Mouse (Mus musculus) midbrain, embryonic 12.5 days (tissue): ENCODE data around the gene Rasgef1b. TPM values are rescaled to one million over a fixed set of nuclear protein-coding genes. Genes with fewer than 3 reads are reported as not detected.

Experiments
- ATAC-seq: fragments of 200-750 bp; cut with Nextera tagmentation; 2 replicates; pipeline ENCODE4 v1.8.0; 2017; ENCODE audit warnings: low read depth, moderate TSS enrichment, moderate library complexity; ENCODE audit not compliant: low FRiP score
- H3K27ac ChIP-seq: fragments of 300-500 bp; sonication (generic); replicated peaks from 2 replicates; pipeline ENCODE4 v1.5.1; 2016; ENCODE audit warnings: mild to moderate bottlenecking
- H3K27me3 ChIP-seq: fragments of 300-500 bp; sonication (generic); 2 replicates; pipeline ENCODE4 v1.6.1; 2016; ENCODE audit warnings: mild to moderate bottlenecking
- H3K36me3 ChIP-seq: fragments of 300-500 bp; sonication (generic); 2 replicates; pipeline ENCODE4 v1.6.1; 2016
- H3K4me1 ChIP-seq: fragments of 300-500 bp; sonication (generic); 2 replicates; pipeline ENCODE4 v1.6.1; 2016
- H3K4me2 ChIP-seq: fragments of 300-500 bp; sonication (generic); replicated peaks from 2 replicates; pipeline ENCODE4 v1.6.1; 2016; ENCODE audit warnings: mild to moderate bottlenecking, moderate library complexity
- H3K4me3 ChIP-seq: fragments of 300-500 bp; sonication (generic); 2 replicates; pipeline ENCODE4 v1.5.1; 2016; ENCODE audit warnings: mild to moderate bottlenecking
- H3K9ac ChIP-seq: fragments of 300-500 bp; sonication (generic); replicated peaks from 2 replicates; pipeline ENCODE4 v1.6.1; 2016; ENCODE audit warnings: mild to moderate bottlenecking, moderate library complexity
- H3K9me3 ChIP-seq: fragments of 300-500 bp; sonication (generic); 2 replicates; pipeline ENCODE4 v1.6.1; 2016; ENCODE audit warnings: mild to moderate bottlenecking
- WGBS: fragments of 180-500 bp; shearing (Covaris S2); methylation state at CpG from one replicate; pipeline ENCODE4 v1.1.7; 2016; 5-methylcytosine and 5-hydroxymethylcytosine counted together
- polyA plus RNA-seq: library from polyadenylated mRNA; unstranded; fragments of >200 nt; fragmentation: Nextera tagmentation; extraction: Ambion mirVana; gene quantifications from 2 replicates; pipeline ENCODE4 v1.2.1, GENCODE M21; 2016

The Rasgef1b gene
- polyA plus RNA-seq, 1 experiment from 2014 or later = 41.9 TPM

DNA sequence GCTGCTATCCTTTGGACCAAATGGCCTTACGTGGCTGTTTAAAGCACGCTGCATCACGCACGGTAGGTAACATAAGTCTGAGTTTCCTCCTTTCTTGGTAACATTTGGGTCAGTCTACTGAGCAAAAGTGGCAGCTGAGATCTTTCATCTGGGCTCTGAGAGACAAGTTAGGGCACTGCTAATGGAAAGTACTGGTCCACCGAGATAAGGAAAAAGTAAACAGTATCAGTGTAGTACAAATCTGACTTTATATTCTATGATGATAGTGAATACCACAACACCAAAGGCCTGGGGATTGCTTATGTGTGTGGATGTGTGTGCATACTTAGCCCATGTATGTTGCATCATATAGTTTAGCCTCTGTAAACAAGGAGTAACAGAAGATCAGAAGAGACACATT, 358.2 kb downstream of the Rasgef1b start:
- Histone ChIP-seq H3K27me3 (peaks cover 12% of the 10 kb centered on the region; the same call in 1 of the 2 replicates), H3K4me1 (no peaks in the 10 kb centered on the region), H3K4me2 (no peak overlapping the region), H3K9ac (no peak overlapping the region), H3K36me3 (no peaks in the 10 kb centered on the region), H3K4me3 (no peak overlapping the region), H3K27ac (no peak overlapping the region), H3K9me3 (no peaks in the 10 kb centered on the region)
- 88% methylated on average over 5 of the region's 5 CpGs for WGBS
- no peak for ATAC-seq

DNA sequence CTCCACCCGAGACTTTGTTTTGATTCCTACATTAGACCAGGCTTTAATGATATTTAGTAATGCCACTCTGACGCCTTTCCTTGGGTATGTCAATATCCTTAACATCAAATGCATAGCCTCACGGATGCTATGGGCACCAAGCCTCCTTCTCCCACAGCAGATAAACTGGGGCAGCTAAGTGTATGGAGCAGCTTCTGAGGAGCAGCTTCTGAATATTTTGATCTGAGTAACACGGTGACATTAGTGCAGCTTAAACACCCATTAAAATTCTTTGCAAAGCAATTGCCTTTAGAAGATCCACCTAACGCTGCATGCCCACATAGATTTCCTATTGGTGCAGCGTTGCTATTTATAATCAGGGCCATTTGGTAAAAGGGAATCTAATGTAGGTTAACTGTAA, 359.6 kb downstream of the Rasgef1b start:
- peaks cover 13% of the 10 kb centered on the region for H3K27me3 ChIP-seq
- ATAC-seq = no peak
- H3K4me3 ChIP-seq = no peak overlapping the region
- H3K9me3 ChIP-seq = no peaks in the 10 kb centered on the region
- no peak overlapping the region for H3K9ac ChIP-seq
- H3K4me2 ChIP-seq = no peak overlapping the region
- WGBS = 90% methylated on average over 6 of the region's 6 CpGs
- H3K27ac ChIP-seq = no peak overlapping the region
- H3K4me1 ChIP-seq = no peaks in the 10 kb centered on the region
- no peaks in the 10 kb centered on the region for H3K36me3 ChIP-seq

GRCm38 (mm10) chr5:99368615-99369014, 360.2 kb downstream of the Rasgef1b start:
- Histone ChIP-seq H3K4me2 (no peak overlapping the region), H3K36me3 (no peaks in the 10 kb centered on the region), H3K9me3 (no peaks in the 10 kb centered on the region), H3K27ac (no peak overlapping the region), H3K27me3 (peaks cover 13% of the 10 kb centered on the region), H3K4me3 (no peak overlapping the region), H3K9ac (no peak overlapping the region), H3K4me1 (no peaks in the 10 kb centered on the region)
- WGBS = 97% methylated on average over 1 of the region's 1 CpGs
- ATAC-seq = no peak

- Histone ChIP-seq H3K9me3 (no peaks in the 10 kb centered on the region), H3K4me1 (no peaks in the 10 kb centered on the region), H3K27me3 (peaks cover 8% of the 10 kb centered on the region), H3K36me3 (no peaks in the 10 kb centered on the region), H3K4me3 (no peak overlapping the region), H3K27ac (no peak overlapping the region), H3K9ac (no peak overlapping the region), H3K4me2 (no peak overlapping the region)
- no peak for ATAC-seq
- 77% methylated on average over 3 of the region's 3 CpGs for WGBS
Observed at GRCm38 (mm10) chr5:99360531-99360930, 368.3 kb downstream of the Rasgef1b start.

- Histone ChIP-seq H3K4me3 (no peak overlapping the region), H3K36me3 (no peaks in the 10 kb centered on the region), H3K4me1 (no peaks in the 10 kb centered on the region), H3K9me3 (no peaks in the 10 kb centered on the region), H3K4me2 (no peak overlapping the region), H3K27ac (no peak overlapping the region), H3K27me3 (peaks cover 7% of the 10 kb centered on the region), H3K9ac (no peak overlapping the region)
- WGBS = 94% methylated on average over 5 of the region's 5 CpGs
- no peak for ATAC-seq
Observed at GRCm38 (mm10) chr5:99359251-99359650, 369.6 kb downstream of the Rasgef1b start.

GRCm38 (mm10) chr5:99354640-99355132, 374.2 kb downstream of the Rasgef1b start:
- no peak overlapping the region for H3K9ac ChIP-seq
- WGBS = 71% methylated on average over 5 of the region's 5 CpGs

DNA sequence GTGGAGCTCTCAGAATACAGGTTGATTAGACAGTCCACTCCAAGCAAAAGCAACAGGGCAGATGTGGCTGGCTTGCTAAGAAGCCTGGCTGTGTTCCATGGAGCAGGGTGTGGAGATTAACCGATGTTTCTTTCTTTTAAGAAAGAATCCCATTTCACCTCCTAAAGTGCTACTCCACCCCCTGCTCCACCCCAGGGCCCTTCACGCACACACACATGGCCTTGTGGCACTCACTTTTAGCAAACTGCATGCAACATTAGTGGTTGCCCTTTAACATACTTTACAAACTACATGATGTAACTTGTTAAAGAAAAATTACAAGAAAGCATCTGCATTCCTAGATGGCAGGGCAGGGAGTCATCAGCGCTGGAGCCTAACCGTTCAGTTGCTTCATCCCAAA, 378.8 kb downstream of the Rasgef1b start:
- WGBS = 41% methylated on average over 4 of the region's 4 CpGs
- no peak for ATAC-seq

More at GRCm38 (mm10) chr5:99354640-99355132, 374.2 kb downstream of the Rasgef1b start:
- Histone ChIP-seq H3K4me2 (no peak overlapping the region), H3K4me3 (no peak overlapping the region), H3K9me3 (no peaks in the 10 kb centered on the region), H3K36me3 (no peaks in the 10 kb centered on the region), H3K27ac (no peak overlapping the region), H3K27me3 (no peaks in the 10 kb centered on the region), H3K4me1 (no peaks in the 10 kb centered on the region)
- no peak for ATAC-seq

DNA sequence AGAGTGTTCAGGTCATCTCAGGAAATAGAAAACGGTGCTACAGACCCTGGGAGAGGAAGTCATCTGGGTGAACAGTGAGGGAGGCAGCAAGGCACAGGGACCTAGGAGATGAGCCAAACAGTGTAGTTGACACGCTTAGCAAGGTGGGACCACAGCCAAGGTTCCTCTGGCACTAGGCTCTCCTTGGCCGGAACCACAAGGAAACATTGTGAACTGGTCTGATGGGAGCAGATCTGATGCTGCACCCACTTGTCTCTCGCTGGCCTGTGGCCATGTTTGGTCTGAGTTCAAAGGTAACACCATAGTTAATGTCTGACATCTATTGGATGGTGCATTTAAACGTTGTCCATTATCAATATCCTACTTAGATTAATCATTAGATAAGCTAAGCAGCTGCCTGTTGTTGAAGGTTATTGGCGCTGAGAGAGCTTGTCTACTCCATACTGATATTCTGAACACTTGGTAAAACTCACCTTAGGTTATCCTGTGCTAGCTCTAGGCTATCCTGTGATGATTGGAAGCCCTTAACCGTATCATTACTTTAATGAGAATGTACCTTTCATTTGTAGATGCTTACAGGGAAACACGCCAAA, 380.5 kb downstream of the Rasgef1b start:
- Histone ChIP-seq H3K4me2 (no peak overlapping the region), H3K4me1 (no peaks in the 10 kb centered on the region), H3K9ac (no peak overlapping the region), H3K9me3 (no peaks in the 10 kb centered on the region), H3K27ac (no peak overlapping the region), H3K27me3 (no peaks in the 10 kb centered on the region), H3K36me3 (no peaks in the 10 kb centered on the region), H3K4me3 (no peak overlapping the region)
- ATAC-seq = no peak
- WGBS = 91% methylated on average over 8 of the region's 8 CpGs

More for the DNA sequence above, 378.8 kb downstream of the Rasgef1b start:
- Histone ChIP-seq H3K4me2 (no peak overlapping the region), H3K4me1 (no peaks in the 10 kb centered on the region), H3K27ac (no peak overlapping the region), H3K4me3 (no peak overlapping the region), H3K27me3 (no peaks in the 10 kb centered on the region), H3K36me3 (no peaks in the 10 kb centered on the region), H3K9ac (no peak overlapping the region), H3K9me3 (no peaks in the 10 kb centered on the region)

- Histone ChIP-seq H3K4me1 (no peaks in the 10 kb centered on the region), H3K27ac (no peak overlapping the region), H3K9me3 (no peaks in the 10 kb centered on the region), H3K27me3 (no peaks in the 10 kb centered on the region), H3K4me3 (no peak overlapping the region), H3K4me2 (no peak overlapping the region), H3K9ac (no peak overlapping the region), H3K36me3 (no peaks in the 10 kb centered on the region)
- no peak for ATAC-seq
- 93% methylated on average over 10 of the region's 10 CpGs for WGBS
Observed at GRCm38 (mm10) chr5:99342527-99342926, 386.3 kb downstream of the Rasgef1b start.

GRCm38 (mm10) chr5:99340311-99340989, 388.4 kb downstream of the Rasgef1b start:
- H3K4me3 ChIP-seq = no peak overlapping the region
- H3K27me3 ChIP-seq = no peaks in the 10 kb centered on the region
- WGBS = 76% methylated on average over 8 of the region's 8 CpGs

DNA sequence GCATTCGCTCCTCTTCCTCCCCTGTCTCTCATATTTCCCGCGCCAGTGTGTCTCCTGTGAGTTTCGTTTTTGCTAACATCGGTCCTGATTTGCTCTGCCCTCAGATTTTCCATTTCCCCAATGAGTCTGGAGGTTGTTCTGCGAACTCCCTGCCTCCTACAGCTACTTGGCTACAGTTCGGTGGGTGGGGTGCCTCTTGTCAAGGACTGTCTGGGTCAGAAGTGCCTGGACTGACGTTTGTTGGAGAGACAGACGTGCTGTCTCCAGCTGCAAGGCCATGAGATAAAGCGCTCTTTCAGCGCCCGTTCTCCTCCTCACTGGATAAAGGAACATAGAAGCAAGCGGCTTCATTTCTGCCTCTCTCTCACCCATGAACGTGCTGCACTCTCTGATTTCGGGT, 389.1 kb downstream of the Rasgef1b start:
- Histone ChIP-seq H3K4me1 (no peaks in the 10 kb centered on the region), H3K27ac (no peak overlapping the region), H3K9ac (no peak overlapping the region), H3K27me3 (no peaks in the 10 kb centered on the region), H3K36me3 (no peaks in the 10 kb centered on the region), H3K4me2 (no peak overlapping the region), H3K9me3 (no peaks in the 10 kb centered on the region), H3K4me3 (no peak overlapping the region)
- no peak for ATAC-seq
- WGBS = 72% methylated on average over 15 of the region's 15 CpGs

More at GRCm38 (mm10) chr5:99340311-99340989, 388.4 kb downstream of the Rasgef1b start:
- Histone ChIP-seq H3K36me3 (no peaks in the 10 kb centered on the region), H3K9ac (no peak overlapping the region), H3K4me2 (no peak overlapping the region), H3K27ac (no peak overlapping the region), H3K4me1 (no peaks in the 10 kb centered on the region), H3K9me3 (no peaks in the 10 kb centered on the region)
- ATAC-seq = no peak

GRCm38 (mm10) chr5:99338826-99339225, 390.0 kb downstream of the Rasgef1b start:
- no peak overlapping the region for H3K4me2 ChIP-seq
- 89% methylated on average over 6 of the region's 6 CpGs for WGBS
- no peaks in the 10 kb centered on the region for H3K36me3 ChIP-seq

More at GRCm38 (mm10) chr5:99338826-99339225, 390.0 kb downstream of the Rasgef1b start:
- Histone ChIP-seq H3K9ac (no peak overlapping the region), H3K9me3 (no peaks in the 10 kb centered on the region), H3K4me3 (no peak overlapping the region), H3K27ac (no peak overlapping the region), H3K27me3 (no peaks in the 10 kb centered on the region), H3K4me1 (no peaks in the 10 kb centered on the region)
- ATAC-seq = no peak
